Mouse (Mus musculus): Measurements from ENCODE around the gene Gm11042. TPM values are rescaled to one million over a fixed set of nuclear protein-coding genes. Genes with fewer than 3 reads are reported as not detected.

The Gm11042 gene
- polyA plus RNA-seq, 1 experiment from 2014 or later, result not detected

DNA sequence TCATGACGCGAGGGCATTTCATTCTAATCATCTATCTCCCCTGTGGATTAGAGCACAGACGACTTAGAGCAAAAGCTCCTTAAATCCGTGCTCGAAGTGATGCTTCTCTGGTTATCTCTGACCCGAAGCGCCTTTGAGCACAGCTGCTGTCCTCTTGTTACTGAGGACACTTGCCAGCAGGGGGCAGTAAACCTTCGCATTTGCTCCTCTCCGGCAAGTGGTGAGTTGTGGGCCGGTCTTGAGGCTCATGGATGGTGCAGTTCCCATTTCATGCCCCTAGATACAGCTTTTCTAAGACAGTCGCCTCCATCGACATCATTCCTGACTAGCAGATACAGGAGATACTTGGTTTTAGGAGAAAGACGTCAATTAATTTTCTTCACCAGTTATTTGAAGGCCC is 16.8 kb upstream of the Gm11042 start:
- ATAC-seq (replicated peaks; ENCODE audit: low FRiP score, low TSS enrichment, low read depth), result no peak
- H3K9ac ChIP-seq (ENCODE audit: low read length), result no peak overlapping the region
- H3K27ac ChIP-seq (ENCODE audit: low read depth), result no peak overlapping the region
- no peak overlapping the region for H3K4me3 ChIP-seq (ENCODE audit: low read depth, low read length)
- H3K36me3 ChIP-seq (ENCODE audit: control insufficient read depth, insufficient read depth, low read length), result no peaks in the 10 kb centered on the region
- DNase-seq (ENCODE audit: low spot score), result peak; percentile 74
- WGBS, result 25% methylated on average over 13 of the region's 13 CpGs
- H3K27me3 ChIP-seq (replicated peaks; ENCODE audit: control insufficient read depth, insufficient read depth, low read length), result no peaks in the 10 kb centered on the region
- no peaks in the 10 kb centered on the region for H3K9me3 ChIP-seq (ENCODE audit: control insufficient read depth, low read length)
- no peaks in the 10 kb centered on the region for H3K4me1 ChIP-seq (replicated peaks; ENCODE audit: control insufficient read depth, insufficient read depth, low read length)
- no peak overlapping the region for H3K4me2 ChIP-seq (ENCODE audit: low read length)

- no peak overlapping the region for H3K4me2 ChIP-seq (ENCODE audit: low read length)
- no peaks in the 10 kb centered on the region for H3K36me3 ChIP-seq (ENCODE audit: control insufficient read depth, insufficient read depth, low read length)
- H3K4me3 ChIP-seq (ENCODE audit: low read depth, low read length), result no peak overlapping the region
- no peaks in the 10 kb centered on the region for H3K9me3 ChIP-seq (ENCODE audit: control insufficient read depth, low read length)
- H3K27me3 ChIP-seq (replicated peaks; ENCODE audit: control insufficient read depth, insufficient read depth, low read length), result no peaks in the 10 kb centered on the region
- H3K27ac ChIP-seq (ENCODE audit: low read depth), result no peak overlapping the region
- no peak for ATAC-seq (replicated peaks; ENCODE audit: low FRiP score, low TSS enrichment, low read depth)
- no peak for DNase-seq (ENCODE audit: low spot score)
- H3K4me1 ChIP-seq (replicated peaks; ENCODE audit: control insufficient read depth, insufficient read depth, low read length), result no peaks in the 10 kb centered on the region
- WGBS, result 89% methylated on average over 6 of the region's 6 CpGs
- H3K9ac ChIP-seq (ENCODE audit: low read length), result no peak overlapping the region
Observed at GRCm38 (mm10) chr12:74329759-74330158, 13.6 kb upstream of the Gm11042 start.

GRCm38 (mm10) chr12:74326644-74327043 is 10.4 kb upstream of the Gm11042 start:
- no peak overlapping the region for H3K4me2 ChIP-seq (ENCODE audit: low read length)
- DNase-seq (ENCODE audit: low spot score) (no peak), ATAC-seq (replicated peaks; ENCODE audit: low FRiP score, low TSS enrichment, low read depth) (no peak)
- H3K9me3 ChIP-seq (ENCODE audit: control insufficient read depth, low read length), result no peaks in the 10 kb centered on the region
- no peak overlapping the region for H3K27ac ChIP-seq (ENCODE audit: low read depth)
- no peak overlapping the region for H3K4me3 ChIP-seq (ENCODE audit: low read depth, low read length)
- no peaks in the 10 kb centered on the region for H3K36me3 ChIP-seq (ENCODE audit: control insufficient read depth, insufficient read depth, low read length)
- H3K9ac ChIP-seq (ENCODE audit: low read length), result no peak overlapping the region
- H3K4me1 ChIP-seq (replicated peaks; ENCODE audit: control insufficient read depth, insufficient read depth, low read length), result no peaks in the 10 kb centered on the region
- no peaks in the 10 kb centered on the region for H3K27me3 ChIP-seq (replicated peaks; ENCODE audit: control insufficient read depth, insufficient read depth, low read length)
- 90% methylated on average over 3 of the region's 3 CpGs for WGBS

DNA sequence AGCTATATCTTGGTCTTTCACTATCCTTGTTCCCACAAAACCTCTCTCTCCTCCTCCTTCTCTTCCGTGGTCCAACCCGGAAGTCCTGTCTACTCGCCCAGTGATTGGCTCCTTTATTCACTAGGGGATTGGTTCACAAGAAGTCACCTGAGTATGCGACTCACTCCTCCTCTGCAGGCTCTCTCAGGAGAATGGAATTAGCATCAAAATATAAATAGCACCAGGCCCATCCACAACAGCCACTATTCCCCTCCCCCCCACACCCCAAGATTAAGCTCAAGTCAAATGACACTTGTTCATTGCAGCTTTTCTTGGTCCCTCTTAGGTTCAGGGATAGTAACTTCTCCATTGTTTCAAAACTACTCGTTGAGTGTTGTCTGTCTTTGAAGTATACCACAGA is 5.8 kb upstream of the Gm11042 start:
- Histone ChIP-seq H3K36me3 (ENCODE audit: control insufficient read depth, insufficient read depth, low read length) (no peaks in the 10 kb centered on the region), H3K27me3 (replicated peaks; ENCODE audit: control insufficient read depth, insufficient read depth, low read length) (no peaks in the 10 kb centered on the region), H3K4me2 (ENCODE audit: low read length) (no peak overlapping the region), H3K9me3 (ENCODE audit: control insufficient read depth, low read length) (no peaks in the 10 kb centered on the region), H3K4me3 (ENCODE audit: low read depth, low read length) (no peak overlapping the region), H3K27ac (ENCODE audit: low read depth) (no peak overlapping the region), H3K4me1 (replicated peaks; ENCODE audit: control insufficient read depth, insufficient read depth, low read length) (no peaks in the 10 kb centered on the region), H3K9ac (ENCODE audit: low read length) (no peak overlapping the region)
- DNase-seq (ENCODE audit: low spot score) (no peak), ATAC-seq (replicated peaks; ENCODE audit: low FRiP score, low TSS enrichment, low read depth) (no peak)
- 81% methylated on average over 5 of the region's 5 CpGs for WGBS

GRCm38 (mm10) chr12:74320318-74320717 is 4.1 kb upstream of the Gm11042 start:
- Histone ChIP-seq H3K9me3 (ENCODE audit: control insufficient read depth, low read length) (no peaks in the 10 kb centered on the region), H3K4me1 (replicated peaks; ENCODE audit: control insufficient read depth, insufficient read depth, low read length) (no peaks in the 10 kb centered on the region), H3K9ac (ENCODE audit: low read length) (no peak overlapping the region), H3K27ac (ENCODE audit: low read depth) (no peak overlapping the region), H3K4me2 (ENCODE audit: low read length) (no peak overlapping the region), H3K36me3 (ENCODE audit: control insufficient read depth, insufficient read depth, low read length) (no peaks in the 10 kb centered on the region), H3K4me3 (ENCODE audit: low read depth, low read length) (no peak overlapping the region), H3K27me3 (replicated peaks; ENCODE audit: control insufficient read depth, insufficient read depth, low read length) (no peaks in the 10 kb centered on the region)
- 19% methylated on average over 10 of the region's 10 CpGs for WGBS
- ATAC-seq (replicated peaks; ENCODE audit: low FRiP score, low TSS enrichment, low read depth) (no peak), DNase-seq (ENCODE audit: low spot score) (peak; percentile 87)

- peak overlapping the region; percentile 63 for H3K9ac ChIP-seq (ENCODE audit: low read length)
Observed at GRCm38 (mm10) chr12:74316989-74317759, 980 bp upstream of the Gm11042 start.

DNA sequence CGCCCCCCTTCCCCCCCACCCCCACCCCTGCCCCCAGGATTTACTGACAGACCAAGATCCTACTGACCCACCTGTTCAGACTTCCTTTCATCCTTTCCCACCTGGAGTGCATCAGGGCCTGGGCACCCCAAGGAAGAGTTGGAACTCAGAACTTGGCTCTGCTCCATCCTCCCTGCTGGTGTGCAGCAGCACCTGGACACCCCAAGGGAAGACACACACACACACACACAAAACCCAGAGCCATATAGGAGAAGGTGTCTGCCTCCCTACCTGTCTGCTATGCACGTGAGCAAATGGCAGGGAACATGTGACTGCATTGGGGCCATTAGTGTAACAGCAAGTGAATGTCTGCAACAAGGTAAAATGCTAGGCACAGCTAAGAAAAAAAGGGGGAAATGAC is 973 bp downstream of the Gm11042 start:
- DNase-seq (ENCODE audit: low spot score), result no peak

More at GRCm38 (mm10) chr12:74316989-74317759, 980 bp upstream of the Gm11042 start:
- Histone ChIP-seq H3K27ac (ENCODE audit: low read depth) (no peak overlapping the region), H3K4me3 (ENCODE audit: low read depth, low read length) (peak overlapping the region; percentile 51), H3K4me2 (ENCODE audit: low read length) (peak overlapping the region; percentile 62), H3K9me3 (ENCODE audit: control insufficient read depth, low read length) (no peaks in the 10 kb centered on the region), H3K27me3 (replicated peaks; ENCODE audit: control insufficient read depth, insufficient read depth, low read length) (no peaks in the 10 kb centered on the region), H3K4me1 (replicated peaks; ENCODE audit: control insufficient read depth, insufficient read depth, low read length) (no peaks in the 10 kb centered on the region), H3K36me3 (ENCODE audit: control insufficient read depth, insufficient read depth, low read length) (no peaks in the 10 kb centered on the region)
- 13% methylated on average over 15 of the region's 15 CpGs for WGBS
- peak; percentile 84 for DNase-seq (ENCODE audit: low spot score)
- ATAC-seq (replicated peaks; ENCODE audit: low FRiP score, low TSS enrichment, low read depth), result peak; percentile 83

GRCm38 (mm10) chr12:74312611-74313010 is 3.6 kb downstream of the Gm11042 start:
- Histone ChIP-seq H3K9me3 (ENCODE audit: control insufficient read depth, low read length) (no peaks in the 10 kb centered on the region), H3K27me3 (replicated peaks; ENCODE audit: control insufficient read depth, insufficient read depth, low read length) (no peaks in the 10 kb centered on the region), H3K4me1 (replicated peaks; ENCODE audit: control insufficient read depth, insufficient read depth, low read length) (no peaks in the 10 kb centered on the region), H3K36me3 (ENCODE audit: control insufficient read depth, insufficient read depth, low read length) (no peaks in the 10 kb centered on the region), H3K4me3 (ENCODE audit: low read depth, low read length) (no peak overlapping the region), H3K4me2 (ENCODE audit: low read length) (no peak overlapping the region), H3K27ac (ENCODE audit: low read depth) (no peak overlapping the region), H3K9ac (ENCODE audit: low read length) (no peak overlapping the region)
- DNase-seq (ENCODE audit: low spot score) (no peak), ATAC-seq (replicated peaks; ENCODE audit: low FRiP score, low TSS enrichment, low read depth) (no peak)
- 82% methylated on average over 3 of the region's 3 CpGs for WGBS

More for the DNA sequence above, 973 bp downstream of the Gm11042 start:
- Histone ChIP-seq H3K36me3 (ENCODE audit: control insufficient read depth, insufficient read depth, low read length) (no peaks in the 10 kb centered on the region), H3K4me2 (ENCODE audit: low read length) (no peak overlapping the region), H3K27me3 (replicated peaks; ENCODE audit: control insufficient read depth, insufficient read depth, low read length) (no peaks in the 10 kb centered on the region), H3K4me1 (replicated peaks; ENCODE audit: control insufficient read depth, insufficient read depth, low read length) (no peaks in the 10 kb centered on the region), H3K27ac (ENCODE audit: low read depth) (no peak overlapping the region), H3K9ac (ENCODE audit: low read length) (no peak overlapping the region), H3K9me3 (ENCODE audit: control insufficient read depth, low read length) (no peaks in the 10 kb centered on the region), H3K4me3 (ENCODE audit: low read depth, low read length) (no peak overlapping the region)
- ATAC-seq (replicated peaks; ENCODE audit: low FRiP score, low TSS enrichment, low read depth), result no peak
- 59% methylated on average over 2 of the region's 2 CpGs for WGBS

Measured in intestine, embryonic 14.5 days (tissue).